Mouse (Mus musculus): ENCODE measurements around the gene Mrvi1.

DNA sequence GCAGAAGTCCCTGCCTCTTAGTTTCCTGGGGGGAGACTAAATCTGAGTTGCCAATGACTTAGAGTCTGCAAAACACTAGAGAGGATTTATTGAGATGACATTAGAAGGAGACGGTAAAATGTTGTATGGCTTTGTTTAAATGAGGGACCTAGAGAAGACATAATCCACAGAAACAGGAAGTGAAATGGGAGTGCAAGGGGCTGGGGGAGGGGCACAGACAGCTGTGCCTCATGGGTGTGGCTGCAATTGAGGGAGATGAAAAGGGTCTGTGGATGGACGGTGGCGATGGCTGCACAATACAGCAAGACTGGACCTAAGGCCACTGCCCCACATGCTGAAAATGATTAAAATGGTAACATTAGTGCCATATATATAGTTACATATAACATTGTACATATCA is 62.5 kb downstream of the Mrvi1 start:
- TF ChIP-seq MAFK (IDR thresholded peaks at IDR 0.05; ENCODE audit: insufficient read depth, low read depth, low read length) (no peak), CHD2 (IDR thresholded peaks at IDR 0.05; ENCODE audit: low read depth, low read length) (no peak)
